Mouse (Mus musculus): ENCODE measurements around the gene Zeb2.

The Zeb2 gene

DNA sequence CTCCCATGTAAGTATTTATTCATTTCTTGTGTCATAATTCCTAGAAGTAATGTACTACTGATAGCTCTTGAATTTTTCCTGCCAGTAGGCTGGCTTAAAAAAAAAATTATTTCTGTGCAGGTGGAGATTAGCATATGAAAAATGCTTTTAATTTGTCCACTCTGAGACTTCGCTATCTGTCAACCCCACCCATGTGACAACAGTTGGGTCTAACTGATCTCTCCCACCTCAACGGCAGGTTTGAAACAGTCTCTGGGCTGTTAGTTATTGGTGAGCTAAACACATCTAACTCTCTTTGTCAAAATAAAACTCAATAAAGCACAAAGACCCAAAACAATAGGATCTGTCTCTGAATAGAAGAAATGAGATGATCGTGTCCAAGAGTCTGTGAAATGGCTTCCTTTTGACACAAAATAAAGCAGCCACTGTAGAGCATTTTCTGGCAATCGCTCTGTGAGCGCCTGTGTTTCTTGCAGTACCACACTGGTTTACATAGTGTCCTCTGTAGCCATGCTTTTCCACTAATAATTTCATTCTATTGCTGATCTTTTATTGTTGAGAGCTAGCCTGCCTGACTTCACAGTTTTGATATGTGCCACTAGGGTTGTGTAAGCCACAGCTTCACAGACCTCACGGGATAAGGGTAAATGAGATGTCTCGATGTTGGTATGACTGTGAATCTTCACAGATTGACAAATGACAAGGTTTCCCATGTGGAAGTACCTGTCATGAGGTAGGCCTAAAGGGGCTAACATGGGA lies 48.2 kb downstream of the Zeb2 start:
- DNase-seq (ENCODE audit: extremely low read depth, low read depth, low spot score): no peak

DNA sequence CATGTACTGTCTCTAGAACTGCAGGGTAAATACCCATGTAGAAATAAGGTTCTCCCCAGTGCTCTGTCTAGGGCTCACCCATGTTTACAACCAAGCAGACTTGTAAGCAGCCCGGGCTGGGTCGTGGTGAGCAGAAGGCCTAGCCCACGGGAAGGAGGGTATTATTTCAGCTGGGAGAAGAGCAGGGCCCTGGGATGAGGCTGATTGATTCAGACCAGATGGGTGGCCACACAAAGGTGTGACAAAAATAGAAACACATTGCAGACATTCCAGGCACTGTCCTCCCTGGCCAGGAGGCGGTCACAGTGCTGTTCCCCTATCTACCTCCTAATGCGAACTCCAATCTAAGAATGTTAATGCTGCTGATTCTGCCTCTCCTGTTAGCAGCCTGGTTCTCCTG lies 50.1 kb downstream of the Zeb2 start:
- no peak for DNase-seq (ENCODE audit: extremely low read depth, low read depth, low spot score)

DNA sequence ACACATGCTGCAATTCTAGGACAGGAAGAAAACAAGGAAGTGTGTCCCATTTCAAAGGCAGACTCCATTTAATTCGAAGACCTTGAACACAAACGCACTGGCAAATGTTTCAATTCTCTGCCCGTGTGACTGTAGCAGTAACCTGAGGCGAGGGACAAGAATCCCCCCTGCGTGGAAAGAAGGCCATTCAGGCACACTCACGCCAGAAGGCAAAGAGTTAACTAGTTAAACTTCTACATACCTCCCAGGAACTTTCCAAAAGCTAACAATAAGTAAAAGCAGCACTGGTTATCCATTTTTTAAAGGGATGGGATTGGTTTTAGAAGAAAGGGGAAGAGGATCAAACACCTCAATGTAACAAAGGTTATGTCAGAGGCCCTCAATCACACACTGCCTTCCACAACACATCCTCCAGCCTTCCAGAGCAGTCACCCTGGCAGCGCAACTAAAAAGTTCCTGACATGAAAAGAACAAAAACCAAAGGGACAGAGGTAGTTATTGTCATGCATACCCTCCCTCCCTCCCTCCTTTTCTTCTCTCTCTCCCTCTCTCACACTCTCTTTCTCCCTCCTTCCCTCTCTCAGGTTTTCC lies 53.8 kb downstream of the Zeb2 start:
- no peak for DNase-seq (ENCODE audit: extremely low read depth, low read depth, low spot score)

DNA sequence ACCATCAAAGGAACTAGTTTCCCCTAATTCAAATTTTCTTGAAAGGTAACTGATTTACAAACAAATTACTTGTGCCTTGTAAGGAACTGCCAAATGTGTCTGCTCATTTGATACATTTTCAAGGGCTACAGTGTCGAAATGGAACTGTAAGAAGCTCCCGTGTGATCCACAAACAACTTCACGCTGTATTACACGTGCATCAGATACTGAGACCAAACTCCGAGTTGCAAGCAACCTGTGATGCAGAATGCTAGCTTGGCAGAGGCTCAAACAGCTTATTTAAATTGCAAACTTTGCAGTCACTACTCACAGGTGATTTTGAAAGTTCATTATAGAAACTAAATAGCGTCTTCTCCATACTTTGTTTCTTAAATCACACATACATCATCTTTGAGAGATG lies 55.1 kb downstream of the Zeb2 start:
- no peak for DNase-seq (ENCODE audit: extremely low read depth, low read depth, low spot score)

DNA sequence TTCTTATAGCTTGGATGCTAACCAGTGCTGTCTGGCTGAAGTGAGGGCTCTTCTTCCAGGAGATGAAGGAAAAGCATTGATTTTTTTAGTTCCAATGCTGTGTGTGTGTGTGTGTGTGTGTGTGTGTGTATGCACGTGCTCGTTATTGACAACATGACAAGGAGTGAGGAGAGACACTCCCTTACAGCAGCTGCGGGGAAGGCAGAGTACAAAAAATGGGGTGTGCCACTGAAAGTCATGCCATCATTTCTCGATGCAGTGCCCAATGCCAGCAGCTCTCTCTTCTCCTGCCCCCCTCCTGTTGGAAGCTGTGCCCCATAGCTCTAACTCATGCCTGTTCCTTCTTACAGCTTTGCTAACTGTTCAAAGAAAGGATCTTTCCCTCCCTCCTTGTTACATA lies 56.4 kb downstream of the Zeb2 start:
- no peak for DNase-seq (ENCODE audit: extremely low read depth, low read depth, low spot score)

DNA sequence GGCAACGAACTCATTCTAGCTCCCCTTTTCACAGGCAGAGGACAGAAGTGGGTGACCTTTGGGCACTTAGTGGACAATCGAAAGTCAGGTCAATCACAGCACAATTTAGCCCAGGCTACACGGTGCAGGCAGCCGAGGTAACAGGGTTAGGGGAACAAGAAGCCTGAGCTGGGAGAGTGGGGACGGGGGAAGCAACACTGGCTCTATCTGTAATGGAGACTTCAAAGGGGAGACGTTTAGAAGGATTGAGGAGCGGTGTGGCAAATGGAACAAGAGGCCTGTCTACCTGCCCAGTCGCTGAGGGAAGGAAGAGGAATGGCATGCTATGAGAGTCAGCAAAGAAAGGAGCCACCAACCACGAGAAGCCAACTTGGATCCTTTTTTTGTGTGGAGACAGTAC lies 57.0 kb downstream of the Zeb2 start:
- no peak for DNase-seq (ENCODE audit: extremely low read depth, low read depth, low spot score)

DNA sequence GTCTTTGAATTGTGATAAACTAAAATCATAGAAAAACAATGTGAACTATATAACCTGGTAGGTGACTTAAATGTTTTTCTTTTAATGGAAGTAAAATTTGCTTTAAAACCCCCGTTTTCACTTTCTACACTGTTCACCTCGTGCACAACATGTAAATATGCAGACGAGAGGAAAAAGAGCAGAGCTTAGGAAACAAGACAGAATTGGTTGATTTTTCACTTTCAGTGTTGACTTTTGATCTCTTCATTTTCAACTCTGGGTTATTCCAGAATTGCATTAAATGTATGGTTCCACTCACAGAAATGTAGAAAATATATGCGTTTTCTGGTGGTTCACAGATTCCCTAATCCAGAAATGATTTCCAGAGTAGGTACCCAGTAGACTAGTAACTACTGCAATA lies 57.6 kb downstream of the Zeb2 start:
- DNase-seq (ENCODE audit: extremely low read depth, low read depth, low spot score): no peak

DNA sequence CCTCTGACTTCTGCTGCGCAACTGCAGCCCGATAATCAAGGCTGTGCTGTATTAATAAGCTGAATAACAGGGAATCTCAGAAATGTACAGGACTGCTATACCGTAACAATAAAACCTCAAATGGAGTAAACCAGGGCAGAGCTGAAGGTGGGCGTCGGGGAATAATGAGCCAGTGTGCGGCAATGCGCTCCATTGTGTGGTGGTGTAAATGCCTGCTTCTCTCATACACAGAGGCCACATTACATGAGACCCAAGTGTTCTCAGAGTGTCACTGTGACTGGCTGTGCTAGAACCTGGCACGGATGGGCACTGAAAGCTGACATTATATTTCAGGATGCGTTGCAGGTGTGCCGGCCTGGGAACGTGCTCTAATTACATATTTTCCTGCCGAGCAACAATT lies 58.2 kb downstream of the Zeb2 start:
- DNase-seq (ENCODE audit: extremely low read depth, low read depth, low spot score): no peak

DNA sequence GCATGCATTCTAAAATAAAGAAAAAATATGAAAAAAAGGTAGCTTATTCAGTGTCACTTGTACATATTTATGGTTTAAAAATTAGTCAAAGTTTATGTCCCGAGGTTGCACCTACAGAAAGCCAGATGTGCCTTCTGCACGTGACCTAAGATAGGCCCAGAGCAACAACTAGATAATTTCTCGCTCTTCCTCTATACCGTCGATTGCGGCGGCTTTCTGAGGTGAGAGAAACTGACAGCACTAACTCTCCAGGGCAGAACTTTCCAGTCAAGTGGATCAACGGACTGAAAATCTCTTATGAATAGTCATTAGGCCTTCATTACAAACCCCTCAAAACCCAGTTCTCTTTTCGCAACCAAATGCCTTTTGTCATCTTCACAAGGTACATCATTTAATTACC lies 59.0 kb downstream of the Zeb2 start:
- DNase-seq (ENCODE audit: extremely low read depth, low read depth, low spot score): no peak

DNA sequence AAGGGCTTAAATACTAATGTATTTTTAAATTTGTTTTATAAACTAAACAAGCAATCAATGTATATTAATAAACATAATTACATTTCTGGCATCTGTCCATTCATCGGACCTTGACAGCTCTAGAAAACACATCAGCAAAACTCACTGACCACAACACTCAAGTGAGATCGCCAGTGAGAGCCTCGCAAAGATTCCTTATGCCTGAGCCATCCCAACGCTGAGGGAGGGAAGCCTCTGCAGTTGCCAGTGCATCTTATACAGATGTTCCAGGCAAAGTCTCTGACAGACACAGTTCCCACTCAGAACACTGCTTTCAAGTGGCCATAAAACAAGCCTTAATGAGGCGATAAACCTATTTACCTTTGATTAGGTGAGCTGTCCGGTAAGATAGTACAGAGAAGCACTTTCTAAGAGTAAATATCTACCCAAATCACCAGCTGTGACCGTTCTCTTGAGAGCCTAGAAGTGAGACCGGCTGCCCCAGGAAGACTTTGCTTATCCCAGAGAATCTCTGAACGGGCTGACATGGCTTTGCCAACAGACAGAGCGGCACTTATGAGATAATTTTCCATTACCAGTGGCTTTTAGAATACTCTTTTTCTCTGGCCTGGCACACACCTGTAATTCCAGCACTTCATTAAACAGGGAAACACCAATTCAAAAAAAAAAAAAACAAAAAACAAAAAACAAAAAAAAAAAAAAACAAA lies 60.2 kb downstream of the Zeb2 start:
- DNase-seq (ENCODE audit: extremely low read depth, low read depth, low spot score): no peak

DNA sequence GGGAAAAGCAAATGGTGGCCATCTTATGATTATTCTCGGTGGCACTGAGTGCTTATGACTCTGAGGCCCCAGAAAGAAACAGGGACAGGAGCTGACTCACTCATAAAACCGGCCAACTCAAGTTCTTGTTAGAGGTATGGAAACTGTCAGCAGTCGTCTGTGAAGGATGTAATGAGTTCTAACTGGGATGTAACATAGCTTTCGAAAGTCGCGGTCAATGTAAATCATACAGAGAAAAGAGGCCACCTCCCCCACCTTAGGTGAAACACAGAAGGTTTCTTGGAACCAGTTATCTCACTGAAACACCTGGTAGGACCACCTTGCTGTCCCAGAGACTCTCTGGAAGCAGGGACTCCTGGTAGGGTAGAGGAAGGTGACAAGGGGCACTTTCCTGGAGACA lies 61.3 kb downstream of the Zeb2 start:
- no peak for DNase-seq (ENCODE audit: extremely low read depth, low read depth, low spot score)

DNA sequence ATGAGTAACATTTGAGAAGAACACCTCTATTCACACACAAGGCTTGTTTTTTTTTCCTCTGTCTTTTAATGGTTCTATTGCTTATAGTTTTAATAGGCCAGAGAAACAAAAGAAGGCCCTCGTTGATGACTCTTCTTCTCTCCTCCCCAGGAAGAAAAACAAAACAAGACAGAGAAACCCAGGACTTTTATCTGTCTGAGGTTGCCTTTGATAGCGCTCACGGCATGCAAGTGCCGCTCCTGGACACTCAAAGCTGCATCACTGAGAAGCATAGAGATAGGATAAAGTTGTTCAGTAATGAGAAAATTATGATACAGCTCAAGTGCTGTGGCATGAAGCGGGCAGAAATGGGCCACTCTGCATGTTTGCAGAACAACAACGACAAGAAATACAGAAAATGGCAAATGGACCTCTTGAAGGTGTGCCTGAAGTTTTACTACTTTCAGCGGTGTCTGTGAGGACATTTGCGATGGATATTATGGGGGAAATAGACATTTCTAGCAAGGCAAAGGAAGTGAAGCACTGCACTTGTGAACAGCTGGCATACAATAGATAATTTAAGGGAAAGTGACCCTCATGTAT lies 62.1 kb downstream of the Zeb2 start:
- no peak for DNase-seq (ENCODE audit: extremely low read depth, low read depth, low spot score)

DNA sequence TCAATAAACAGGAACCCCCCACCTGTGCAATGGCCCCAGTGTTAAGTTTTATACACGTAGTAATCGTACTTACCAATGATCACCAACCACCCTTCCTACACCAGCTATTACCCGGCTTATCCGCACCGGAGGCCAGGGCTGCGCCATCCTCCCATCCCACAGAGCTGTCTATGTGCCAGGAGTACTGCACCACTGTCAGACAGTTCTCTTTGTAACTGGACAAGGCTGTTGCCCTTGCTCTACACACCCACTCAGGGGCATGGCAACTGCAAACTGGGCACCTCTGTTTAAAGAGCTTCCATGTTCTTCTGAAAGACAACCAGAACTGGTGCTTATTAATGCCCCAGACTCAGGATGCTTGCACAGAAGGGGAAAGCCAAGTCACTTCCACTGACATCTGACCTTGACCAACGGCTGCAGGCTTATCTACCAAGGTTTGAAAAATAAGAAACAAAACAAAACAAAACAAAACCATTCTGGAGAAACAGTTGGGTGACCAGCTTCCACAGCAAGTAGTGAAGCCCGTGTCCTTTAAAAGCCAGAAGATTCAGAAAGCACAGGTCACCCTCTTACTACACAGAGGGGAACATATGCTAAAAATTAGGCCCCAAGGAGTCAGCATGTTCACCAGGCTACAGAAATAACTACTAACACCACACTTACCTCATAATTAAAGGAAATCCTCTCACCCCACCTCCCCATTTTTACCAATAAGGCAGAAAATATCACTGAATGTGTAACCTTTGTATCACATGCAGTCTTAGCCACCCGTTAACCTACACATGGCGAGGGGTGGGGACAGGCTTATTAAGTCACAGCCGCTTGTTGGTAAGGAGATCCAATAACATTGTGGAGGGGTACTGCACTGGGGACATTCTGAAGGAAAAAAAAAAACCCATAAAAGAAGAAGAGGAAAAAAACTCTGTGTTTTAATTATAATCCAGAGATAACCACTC lies 62.8 kb downstream of the Zeb2 start:
- no peak for DNase-seq (ENCODE audit: extremely low read depth, low read depth, low spot score)

DNA sequence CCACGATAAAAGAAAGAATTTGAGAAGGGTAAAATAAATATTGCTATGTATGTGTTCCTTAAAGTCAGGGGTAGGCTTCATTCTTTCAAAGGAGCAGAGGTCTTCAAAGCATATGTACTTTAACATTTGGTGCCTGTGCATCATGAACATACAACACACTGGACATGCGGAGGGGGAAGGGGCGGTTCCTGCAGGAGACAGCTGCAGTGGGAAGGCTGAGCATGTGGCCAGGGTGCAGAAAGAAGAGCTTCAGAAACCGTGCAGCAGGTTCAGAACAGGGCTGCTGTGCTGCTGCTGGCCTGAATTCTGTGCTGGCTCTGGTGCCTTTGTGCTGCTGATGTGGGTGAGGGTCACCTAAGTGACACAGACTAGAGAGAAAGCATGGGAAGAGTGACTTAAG lies 64.6 kb downstream of the Zeb2 start:
- DNase-seq (ENCODE audit: extremely low read depth, low read depth, low spot score): no peak

DNA sequence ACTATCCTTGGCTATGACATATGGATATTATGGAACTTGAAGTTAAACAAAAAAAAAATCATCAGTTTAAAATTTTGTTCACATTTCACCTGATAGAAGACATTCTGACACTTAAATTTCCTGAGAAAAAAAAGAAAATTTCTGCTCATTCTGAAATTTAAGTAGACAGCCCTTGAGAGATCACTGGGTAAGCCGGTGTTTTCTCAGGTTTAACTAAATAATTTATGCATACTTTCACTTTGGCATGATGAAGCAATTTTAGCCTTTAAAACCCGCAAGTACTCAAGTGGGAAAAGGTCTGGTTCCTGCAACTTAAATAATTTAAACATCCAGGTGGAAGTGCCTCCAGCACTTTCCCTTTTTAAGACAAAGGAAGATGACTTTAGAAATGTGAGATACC lies 65.9 kb downstream of the Zeb2 start:
- no peak for DNase-seq (ENCODE audit: extremely low read depth, low read depth, low spot score)

DNA sequence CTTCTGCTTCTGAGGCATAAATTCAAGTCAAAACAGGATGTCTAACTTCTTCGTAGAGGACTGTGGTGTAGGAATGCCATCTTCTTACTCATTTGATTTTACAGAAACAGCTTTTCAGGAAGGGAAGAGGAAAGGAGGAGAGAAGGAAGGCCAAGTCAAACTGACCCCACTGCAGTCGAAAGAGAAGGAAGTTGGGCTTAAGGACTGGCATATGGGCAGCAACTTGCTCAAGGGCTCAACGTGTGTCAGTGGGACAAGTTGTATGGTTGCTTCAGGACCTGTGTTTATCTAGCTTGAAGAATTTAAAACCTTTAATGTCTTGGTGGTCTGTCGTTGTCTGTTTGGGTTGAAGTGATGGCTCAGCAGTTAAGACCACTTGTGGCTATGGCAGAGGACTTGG lies 67.3 kb downstream of the Zeb2 start:
- no peak for DNase-seq (ENCODE audit: extremely low read depth, low read depth, low spot score)

DNA sequence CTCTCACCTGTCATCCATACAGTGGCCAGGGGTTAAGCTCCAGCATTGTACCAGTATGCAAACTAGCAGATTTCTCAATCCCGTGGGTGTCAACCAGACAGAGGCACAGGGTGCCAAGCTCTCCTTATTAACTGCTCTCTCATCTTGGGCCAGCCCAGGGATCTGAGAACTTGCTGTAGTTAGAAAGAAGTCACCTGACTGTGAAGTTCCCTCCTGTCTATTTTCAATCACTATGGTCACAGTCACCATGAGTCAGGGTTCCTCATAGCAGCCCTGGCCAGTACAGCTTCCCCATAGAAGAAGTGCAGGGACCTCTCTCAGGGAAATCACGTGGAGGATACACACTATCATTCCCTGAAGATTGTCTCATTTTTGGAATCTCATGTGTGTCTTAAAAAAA lies 67.9 kb downstream of the Zeb2 start:
- peak; percentile 28 for DNase-seq (ENCODE audit: extremely low read depth, low read depth, low spot score)

DNA sequence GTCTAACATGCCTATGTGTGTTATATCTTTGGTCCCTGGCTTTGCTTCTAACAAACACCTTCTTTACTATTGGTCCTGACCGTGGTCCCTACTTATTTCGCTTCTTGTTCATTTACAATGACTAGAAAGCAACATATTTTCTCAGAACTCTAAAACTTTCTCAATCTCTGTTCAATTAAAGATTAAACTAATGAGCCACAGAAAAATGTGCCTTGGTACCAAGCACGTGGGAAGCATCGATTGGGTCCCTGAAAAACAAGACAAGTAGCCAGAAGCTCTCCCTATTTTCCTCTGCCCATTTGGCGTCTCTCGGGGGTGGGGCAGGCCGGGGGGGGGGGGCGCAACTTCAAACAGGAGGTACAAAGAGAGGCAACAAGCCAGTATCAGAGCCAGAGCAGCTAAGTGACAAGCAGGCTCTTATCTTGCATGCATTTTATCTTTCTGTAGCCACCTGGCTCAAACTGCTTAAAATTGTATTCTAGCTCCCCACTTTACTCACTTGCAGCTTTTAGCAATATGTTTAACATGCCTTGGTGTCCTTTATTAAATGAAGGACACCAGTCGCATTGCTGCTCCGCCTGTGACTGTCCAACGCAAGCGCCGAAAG lies 76.4 kb downstream of the Zeb2 start:
- no peak for DNase-seq (ENCODE audit: extremely low read depth, low read depth, low spot score)

DNA sequence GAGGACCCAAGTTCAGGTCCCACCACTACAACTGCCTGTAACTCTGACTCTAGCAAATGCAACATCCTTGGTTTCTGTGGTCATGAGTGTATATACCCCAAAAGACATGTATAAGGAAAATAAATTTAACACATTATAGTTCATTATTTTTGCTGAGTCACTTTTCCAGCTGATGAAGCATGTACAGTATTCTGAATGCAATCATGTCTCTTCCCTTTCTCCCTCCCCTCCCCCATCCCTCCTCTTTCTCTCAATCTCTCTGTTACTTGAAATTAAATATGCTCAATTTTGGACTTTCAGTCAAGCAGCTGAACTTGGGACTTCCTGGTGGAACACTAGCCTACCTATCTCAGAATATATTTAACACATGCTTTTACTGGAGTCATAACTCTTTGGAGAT lies 77.7 kb downstream of the Zeb2 start:
- DNase-seq (ENCODE audit: extremely low read depth, low read depth, low spot score): no peak

DNA sequence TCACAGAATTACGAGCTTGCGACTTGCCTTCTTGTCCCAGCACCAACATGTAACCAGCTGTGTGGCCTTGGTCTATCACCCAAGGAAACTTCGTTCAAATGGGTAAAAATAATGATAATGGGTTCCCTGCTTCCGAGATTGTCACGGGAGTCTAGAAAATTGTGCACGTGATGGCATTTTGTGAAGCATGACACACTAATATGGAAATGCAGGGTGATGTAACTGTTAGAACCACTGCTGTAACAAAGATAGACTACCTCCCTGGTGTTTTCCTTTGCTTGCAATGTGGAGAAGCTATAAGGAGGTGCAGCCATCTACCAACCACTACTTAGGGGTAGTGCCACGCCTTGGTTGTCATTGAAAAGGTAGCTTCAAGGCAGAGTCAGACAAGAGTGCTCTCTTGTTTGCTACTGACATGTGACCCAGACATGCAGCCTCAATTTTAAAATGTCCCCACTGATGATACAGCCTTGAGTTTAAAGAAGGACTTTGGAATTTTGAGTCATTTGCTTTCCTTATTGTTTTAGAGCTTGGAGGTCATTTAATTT lies 89.0 kb downstream of the Zeb2 start:
- DNase-seq (ENCODE audit: extremely low read depth, low read depth, low spot score): no peak

All from fat pad, adult 2 months (tissue).